Mouse (Mus musculus) liver, adult 2 months (tissue): ENCODE measurements around the gene Atp2a1.

Source experiments
- CTCF ChIP-seq: fragments of 200-500 bp; IDR thresholded peaks from 2 replicates; pipeline ENCODE4 v1.5.1; 2011; ENCODE audit warnings: low read depth, low read length, control low read depth
- POLR2A ChIP-seq: fragments of 200-500 bp; IDR thresholded peaks from 2 replicates; pipeline ENCODE4 v1.6.1; 2011; ENCODE audit warnings: low read length, control low read depth; ENCODE audit not compliant: insufficient read depth; ENCODE audit errors: extremely low read depth

GRCm38 (mm10) chr7:126463004-126463403 lies at the start of gene Atp2a1:
- TF ChIP-seq POLR2A (no peak), CTCF (no peak)
